Mouse (Mus musculus): ENCODE results near the gene Tgfbr3. TPM values are rescaled to one million over a fixed set of nuclear protein-coding genes. Genes with fewer than 3 reads are reported as not detected.
"Not testable (repeated sequence)": the region's sequence is repeated elsewhere in the genome, so short reads cannot be mapped to it uniquely, and the experiment has no call there.

The Tgfbr3 gene
- polyA plus RNA-seq, 1 experiment: 0.71 TPM

DNA sequence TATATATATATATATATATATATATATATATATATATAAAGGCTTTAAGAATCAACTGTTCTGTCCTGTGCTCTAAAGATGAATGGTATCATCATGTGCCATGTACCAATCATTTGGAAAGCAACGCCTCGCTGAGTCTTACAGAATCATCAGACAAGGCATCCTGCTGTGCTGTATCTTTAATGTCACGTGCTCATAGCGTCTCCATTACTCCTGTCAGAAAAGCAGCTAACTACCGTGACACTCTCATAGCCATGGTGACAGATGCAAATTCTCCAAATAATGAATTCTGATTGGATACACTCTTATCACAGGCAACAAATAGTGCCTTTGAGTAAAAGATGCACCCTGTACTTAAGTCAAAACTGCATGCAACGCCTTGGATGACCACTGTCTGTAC lies 40.7 kb downstream of the Tgfbr3 start:
- Histone ChIP-seq H3ac (ENCODE audit: control insufficient read depth, insufficient read length) (no peak overlapping the region), H3K79me2 (ENCODE audit: control insufficient read depth, insufficient read depth) (no peaks in the 10 kb centered on the region), H3K27me3 (ENCODE audit: control insufficient read depth, insufficient read depth, insufficient read length) (no peaks in the 10 kb centered on the region), H3K36me3 (ENCODE audit: control insufficient read depth, insufficient read depth) (no peaks in the 10 kb centered on the region), H3K4me2 (ENCODE audit: low read depth) (no peak overlapping the region), H3K4me3 (no peak overlapping the region)
- no peak for TF ChIP-seq USF1 (IDR thresholded peaks at IDR 0.05; ENCODE audit: low read depth)
- no peak for TF ChIP-seq MYOG (IDR thresholded peaks at IDR 0.05; ENCODE audit: control insufficient read depth in 1 of 3, insufficient read depth in 1 of 3, insufficient read length in 2 of 3, low read depth in 2 of 3)
- TF ChIP-seq E2F4 (IDR thresholded peaks at IDR 0.05; ENCODE audit: insufficient read depth): no peak
- no peak for TF ChIP-seq CEBPB (IDR thresholded peaks at IDR 0.05; ENCODE audit: insufficient read depth, poor library complexity, severe bottlenecking)

DNA sequence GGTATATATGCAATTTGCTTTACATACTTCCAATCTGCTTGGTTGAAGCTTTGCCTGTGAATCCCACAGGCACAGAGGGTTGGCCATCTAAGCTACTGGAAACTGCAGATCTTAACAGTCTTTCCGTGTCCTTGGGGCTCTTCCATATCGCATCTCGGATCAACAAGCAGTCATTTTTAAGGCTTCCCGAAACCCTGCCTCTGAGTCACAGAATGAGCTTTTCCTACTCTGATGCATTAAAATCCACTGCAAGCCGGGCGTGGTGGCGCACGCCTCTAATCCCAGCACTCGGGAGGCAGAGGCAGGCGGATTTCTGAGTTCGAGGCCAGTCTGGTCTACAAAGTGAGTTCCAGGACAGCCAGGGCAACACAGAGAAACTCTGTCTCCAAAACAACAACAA lies 41.1 kb downstream of the Tgfbr3 start:
- not testable (repeated sequence) for H3K4me3 ChIP-seq; H3ac ChIP-seq (ENCODE audit: control insufficient read depth, insufficient read length); H3K79me2 ChIP-seq (ENCODE audit: control insufficient read depth, insufficient read depth); H3K4me2 ChIP-seq (ENCODE audit: low read depth); H3K36me3 ChIP-seq (ENCODE audit: control insufficient read depth, insufficient read depth); H3K27me3 ChIP-seq (ENCODE audit: control insufficient read depth, insufficient read depth, insufficient read length)

DNA sequence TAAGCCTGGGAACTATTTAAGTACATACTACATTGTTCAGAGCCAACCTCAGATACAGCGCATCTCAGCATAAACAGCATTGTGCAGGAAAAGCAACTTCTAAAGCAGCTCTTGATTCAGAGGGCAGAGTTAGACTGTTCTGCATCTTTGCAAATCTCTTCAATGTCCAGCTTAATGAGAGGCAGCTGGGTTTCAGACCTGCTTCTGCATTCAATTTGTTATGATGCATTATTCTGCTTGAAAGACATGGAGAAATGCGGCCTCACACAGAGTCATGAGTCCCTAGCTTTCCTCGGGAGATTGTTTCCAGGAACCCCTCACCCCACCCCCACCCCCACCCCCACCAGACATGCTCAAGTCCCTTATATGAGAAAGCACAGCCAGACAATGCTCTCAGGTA lies 41.6 kb downstream of the Tgfbr3 start:
- no peaks in the 10 kb centered on the region for H3K36me3 ChIP-seq (ENCODE audit: control insufficient read depth, insufficient read depth)
- no peak overlapping the region for H3K4me3 ChIP-seq
- no peaks in the 10 kb centered on the region for H3K27me3 ChIP-seq (ENCODE audit: control insufficient read depth, insufficient read depth, insufficient read length)
- no peak for TF ChIP-seq TCF3 (IDR thresholded peaks at IDR 0.05; ENCODE audit: insufficient read length, low read depth)
- TF ChIP-seq MYOG (IDR thresholded peaks at IDR 0.05; ENCODE audit: control insufficient read depth in 1 of 3, insufficient read depth in 1 of 3, insufficient read length in 2 of 3, low read depth in 2 of 3): no peak
- no peak for TF ChIP-seq SRF (IDR thresholded peaks at IDR 0.05; ENCODE audit: control insufficient read depth, insufficient read length, low read depth)
- no peak for TF ChIP-seq MYOD1 (IDR thresholded peaks at IDR 0.05; ENCODE audit: control insufficient read depth in 1 of 3, insufficient read length in 2 of 3, low read depth in 2 of 3)
- TF ChIP-seq POLR2AphosphoS2 (IDR thresholded peaks at IDR 0.05; ENCODE audit: insufficient read length, low read depth): no peak
- TF ChIP-seq USF1 (IDR thresholded peaks at IDR 0.05; ENCODE audit: low read depth): no peak
- no peak for TF ChIP-seq E2F4 (IDR thresholded peaks at IDR 0.05; ENCODE audit: insufficient read depth)
- TF ChIP-seq TCF12 (IDR thresholded peaks at IDR 0.05; ENCODE audit: insufficient read depth, poor library complexity, severe bottlenecking): no peak
- TF ChIP-seq REST (IDR thresholded peaks at IDR 0.05; ENCODE audit: insufficient read depth, insufficient read length): no peak
- no peak for TF ChIP-seq POLR2A (IDR thresholded peaks at IDR 0.05; ENCODE audit: insufficient read length, low read depth)
- no peak for TF ChIP-seq MAX (IDR thresholded peaks at IDR 0.05; ENCODE audit: low read depth)
- TF ChIP-seq CEBPB (IDR thresholded peaks at IDR 0.05; ENCODE audit: insufficient read depth, poor library complexity, severe bottlenecking): no peak
- H3ac ChIP-seq (ENCODE audit: control insufficient read depth, insufficient read length): no peak overlapping the region
- H3K79me2 ChIP-seq (ENCODE audit: control insufficient read depth, insufficient read depth): no peaks in the 10 kb centered on the region
- no peak overlapping the region for H3K4me2 ChIP-seq (ENCODE audit: low read depth)

DNA sequence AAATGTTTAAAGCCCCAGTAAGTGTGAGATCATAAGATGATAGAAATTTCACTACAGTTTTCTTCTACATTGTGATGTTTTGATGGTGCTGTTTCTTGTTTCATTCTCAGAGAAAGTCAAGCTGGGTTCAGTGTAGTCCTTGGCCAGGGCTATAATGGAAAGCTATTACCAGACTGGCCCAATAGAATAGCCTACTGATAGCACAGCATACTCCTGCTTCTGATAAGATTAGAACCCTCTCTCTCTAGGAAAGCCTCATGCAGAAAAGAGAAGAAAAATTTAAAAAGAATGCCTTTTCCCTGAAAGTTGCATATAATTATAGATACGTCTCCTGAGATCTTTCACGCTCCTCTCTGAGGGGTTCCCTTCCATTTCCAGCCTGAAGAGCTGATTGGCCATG lies 46.0 kb downstream of the Tgfbr3 start:
- no peak for TF ChIP-seq E2F4 (IDR thresholded peaks at IDR 0.05; ENCODE audit: insufficient read depth)
- TF ChIP-seq USF1 (IDR thresholded peaks at IDR 0.05; ENCODE audit: low read depth): no peak
- TF ChIP-seq CEBPB (IDR thresholded peaks at IDR 0.05; ENCODE audit: insufficient read depth, poor library complexity, severe bottlenecking): no peak
- no peak for TF ChIP-seq MAX (IDR thresholded peaks at IDR 0.05; ENCODE audit: low read depth)
- no peak for TF ChIP-seq TCF3 (IDR thresholded peaks at IDR 0.05; ENCODE audit: insufficient read length, low read depth)
- no peak for TF ChIP-seq POLR2A (IDR thresholded peaks at IDR 0.05; ENCODE audit: insufficient read length, low read depth)
- no peak for TF ChIP-seq MYOD1 (IDR thresholded peaks at IDR 0.05; ENCODE audit: control insufficient read depth in 1 of 3, insufficient read length in 2 of 3, low read depth in 2 of 3)
- TF ChIP-seq POLR2AphosphoS2 (IDR thresholded peaks at IDR 0.05; ENCODE audit: insufficient read length, low read depth): no peak
- TF ChIP-seq REST (IDR thresholded peaks at IDR 0.05; ENCODE audit: insufficient read depth, insufficient read length): no peak
- TF ChIP-seq TCF12 (IDR thresholded peaks at IDR 0.05; ENCODE audit: insufficient read depth, poor library complexity, severe bottlenecking): no peak
- Histone ChIP-seq H3K36me3 (ENCODE audit: control insufficient read depth, insufficient read depth) (no peaks in the 10 kb centered on the region), H3K4me2 (ENCODE audit: low read depth) (no peak overlapping the region), H3ac (ENCODE audit: control insufficient read depth, insufficient read length) (no peak overlapping the region), H3K79me2 (ENCODE audit: control insufficient read depth, insufficient read depth) (no peaks in the 10 kb centered on the region), H3K27me3 (ENCODE audit: control insufficient read depth, insufficient read depth, insufficient read length) (no peaks in the 10 kb centered on the region), H3K4me3 (no peak overlapping the region)

DNA sequence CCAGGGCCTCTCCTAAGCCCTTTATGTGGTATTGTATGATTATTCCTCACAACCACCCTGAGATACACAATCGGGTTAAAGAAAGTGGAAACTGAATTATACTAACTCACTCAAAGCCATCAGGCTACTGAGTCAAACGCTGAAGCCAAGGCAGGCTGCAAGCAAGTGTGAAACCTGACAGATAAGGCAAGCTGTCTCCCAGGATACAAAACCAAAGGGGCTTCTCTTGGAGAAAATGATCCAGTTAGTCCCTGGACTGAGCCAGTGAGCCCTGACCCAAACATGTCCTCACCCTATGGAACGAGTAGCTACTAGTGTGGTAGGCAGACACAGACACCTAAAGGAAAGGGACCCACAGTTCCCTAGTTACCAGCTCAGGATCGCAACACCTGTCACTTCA lies 46.4 kb downstream of the Tgfbr3 start:
- no peak overlapping the region for H3K4me2 ChIP-seq (ENCODE audit: low read depth)
- H3K36me3 ChIP-seq (ENCODE audit: control insufficient read depth, insufficient read depth): no peaks in the 10 kb centered on the region
- no peaks in the 10 kb centered on the region for H3K27me3 ChIP-seq (ENCODE audit: control insufficient read depth, insufficient read depth, insufficient read length)
- no peaks in the 10 kb centered on the region for H3K79me2 ChIP-seq (ENCODE audit: control insufficient read depth, insufficient read depth)
- no peak overlapping the region for H3K4me3 ChIP-seq
- no peak for TF ChIP-seq REST (IDR thresholded peaks at IDR 0.05; ENCODE audit: insufficient read depth, insufficient read length)
- no peak for TF ChIP-seq E2F4 (IDR thresholded peaks at IDR 0.05; ENCODE audit: insufficient read depth)
- no peak overlapping the region for H3ac ChIP-seq (ENCODE audit: control insufficient read depth, insufficient read length)

DNA sequence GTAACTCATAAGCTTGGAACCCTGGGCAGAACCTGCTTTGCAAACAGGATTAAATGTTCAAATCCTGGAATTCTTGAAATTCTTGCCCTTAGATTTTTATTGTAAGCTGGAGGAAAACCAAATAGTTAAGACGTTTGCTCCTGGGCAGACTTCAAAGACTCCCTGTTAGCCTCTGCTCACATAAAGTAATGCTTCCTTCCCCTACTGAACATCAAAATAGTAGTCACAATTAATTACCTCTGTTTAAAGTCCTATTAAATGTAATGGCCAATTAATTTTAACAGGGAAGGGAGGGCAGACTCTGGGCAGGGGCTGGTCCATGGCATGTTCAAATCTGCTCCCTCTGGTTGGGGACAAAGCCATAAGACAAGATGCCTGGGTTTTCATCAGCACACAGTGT lies 49.2 kb downstream of the Tgfbr3 start:
- Histone ChIP-seq H3K79me2 (ENCODE audit: control insufficient read depth, insufficient read depth) (no peaks in the 10 kb centered on the region), H3ac (ENCODE audit: control insufficient read depth, insufficient read length) (no peak overlapping the region), H3K4me3 (no peak overlapping the region), H3K36me3 (ENCODE audit: control insufficient read depth, insufficient read depth) (no peaks in the 10 kb centered on the region), H3K27me3 (ENCODE audit: control insufficient read depth, insufficient read depth, insufficient read length) (no peaks in the 10 kb centered on the region), H3K4me2 (ENCODE audit: low read depth) (no peak overlapping the region)
- TF ChIP-seq E2F4 (IDR thresholded peaks at IDR 0.05; ENCODE audit: insufficient read depth) (no peak), TCF3 (IDR thresholded peaks at IDR 0.05; ENCODE audit: insufficient read length, low read depth) (no peak), CEBPB (IDR thresholded peaks at IDR 0.05; ENCODE audit: insufficient read depth, poor library complexity, severe bottlenecking) (no peak), TCF12 (IDR thresholded peaks at IDR 0.05; ENCODE audit: insufficient read depth, poor library complexity, severe bottlenecking) (no peak), POLR2AphosphoS2 (IDR thresholded peaks at IDR 0.05; ENCODE audit: insufficient read length, low read depth) (no peak), SRF (IDR thresholded peaks at IDR 0.05; ENCODE audit: control insufficient read depth, insufficient read length, low read depth) (no peak), REST (IDR thresholded peaks at IDR 0.05; ENCODE audit: insufficient read depth, insufficient read length) (no peak), MYOG (IDR thresholded peaks at IDR 0.05; ENCODE audit: control insufficient read depth in 1 of 3, insufficient read depth in 1 of 3, insufficient read length in 2 of 3, low read depth in 2 of 3) (no peak), MAX (IDR thresholded peaks at IDR 0.05; ENCODE audit: low read depth) (no peak), USF1 (IDR thresholded peaks at IDR 0.05; ENCODE audit: low read depth) (no peak), MYOD1 (IDR thresholded peaks at IDR 0.05; ENCODE audit: control insufficient read depth in 1 of 3, insufficient read length in 2 of 3, low read depth in 2 of 3) (no peak), POLR2A (IDR thresholded peaks at IDR 0.05; ENCODE audit: insufficient read length, low read depth) (no peak)

Data from myocyte (in vitro differentiated cells).